Mouse (Mus musculus): ENCODE measurements around the gene Nudcd2.

DNA sequence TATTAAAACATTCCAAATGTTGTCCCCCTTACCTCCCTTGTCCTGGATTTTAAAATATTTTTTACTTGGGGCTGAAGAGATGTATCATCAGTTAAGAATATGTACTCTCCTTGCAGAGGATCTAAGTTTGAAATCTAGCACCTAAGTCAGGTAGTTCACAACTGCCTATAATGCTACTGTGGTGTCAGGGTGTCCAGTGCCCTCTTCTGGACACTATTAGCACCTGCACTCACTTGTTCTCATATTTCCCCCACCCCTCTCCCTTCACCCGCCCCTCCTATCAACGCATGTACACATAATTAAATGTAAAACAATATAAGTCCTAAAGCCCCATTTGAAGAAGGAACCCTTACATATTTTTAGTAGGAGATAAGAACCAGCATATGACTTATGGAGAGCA lies 29.9 kb downstream of the Nudcd2 start:
- TF ChIP-seq CTCF (IDR thresholded peaks at IDR 0.05; ENCODE audit: control insufficient read depth, insufficient read depth, low read length) = 0 out of 2 replicates have a peak, but pooled peaks have one; percentile 9
- TF ChIP-seq POLR2A (IDR thresholded peaks at IDR 0.05; ENCODE audit: borderline replicate concordance, control insufficient read depth, low read depth, low read length) = no peak
